In the genomic region with DNA sequence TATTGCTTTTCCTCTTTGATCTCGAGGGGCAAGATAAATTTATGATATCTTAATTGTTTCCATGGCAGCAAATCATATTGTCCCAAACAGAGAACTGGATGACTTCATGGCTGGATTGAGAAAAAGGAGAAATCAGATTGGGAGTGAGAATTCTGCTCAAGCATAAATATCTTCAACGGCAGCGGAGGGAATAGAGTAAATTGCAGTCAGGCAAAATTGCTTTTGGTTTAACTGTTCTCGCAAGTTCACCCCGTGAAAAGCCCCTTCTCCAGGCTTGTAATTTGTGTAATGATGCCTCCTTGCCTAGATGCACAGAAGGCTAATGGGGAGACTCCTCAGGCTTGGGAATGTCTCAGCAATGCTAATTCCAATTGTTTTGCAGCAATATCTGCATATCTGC, we compare ENCODE assay signal across 10 mouse cellular contexts.
DNase-seq lines count a peak whose midpoint lies in the region; ATAC-seq and TF ChIP-seq lines count a peak whose summit lies in the region.
"Had no signal": no experiment of that assay in that cellular context is flagged by ENCODE, and none has a peak within 500 bp of the region (broad histone marks: within the 10 kb centered on the region; RNA-seq: fewer than 3 reads in every experiment).

No protein-coding gene starts in this region.

- no peak for DNase-seq in heart, postnatal 25 days (ENCODE audit: low spot score)
- DNase-seq in G1E (ENCODE audit: low spot score), result no peak
- DNase-seq in adrenal gland, postnatal 14 days, result no peak
- DNase-seq in left cerebral cortex, postnatal 25 days (ENCODE audit: low spot score in 2 of 2), result no peak
- no peak for DNase-seq in yolk sac, embryonic 10.5 days (ENCODE audit: low spot score)
- DNase-seq: layer of hippocampus, adult 9-11 months had no signal

- 55% methylated on average over 5 of the region's 5 CpGs for WGBS in heart, embryonic 12.5 days
- 14% methylated on average over 5 of the region's 5 CpGs for WGBS in forebrain, embryonic 16.5 days
- WGBS in limb, embryonic 13.5 days, result 15% methylated on average over 5 of the region's 5 CpGs

- no peak for TF ChIP-seq CTCF in G1E (IDR thresholded peaks at IDR 0.05; ENCODE audit: low read depth, low read length)

- H3K4me1 ChIP-seq in heart, embryonic 12.5 days (replicated peaks), result peaks cover 7% of the 10 kb centered on the region
- peaks cover 76% of the 10 kb centered on the region for H3K4me1 ChIP-seq in G1E (ENCODE audit: insufficient read depth, low read depth, low read length)
- peaks cover 17% of the 10 kb centered on the region for H3K4me1 ChIP-seq in forebrain, embryonic 16.5 days (replicated peaks; ENCODE audit: control insufficient read depth, insufficient read depth, low read length)
- peaks cover 22% of the 10 kb centered on the region for H3K4me1 ChIP-seq in limb, embryonic 13.5 days

- intact Hi-C loops in heart, postnatal 25 days (cut with DNase I), result no loop called here
- intact Hi-C loops in left cerebral cortex, postnatal 25 days (cut with DNase I), result loop anchor here (5.0 kb wide), 1 partner anchor 56 kb away; no protein-coding TSS in a partner anchor

- H3K36me3 ChIP-seq in heart, embryonic 12.5 days, result no peaks in the 10 kb centered on the region
- no peaks in the 10 kb centered on the region for H3K36me3 ChIP-seq in G1E (replicated peaks)
- H3K36me3 ChIP-seq in forebrain, embryonic 16.5 days (ENCODE audit: control insufficient read depth, insufficient read depth), result no peaks in the 10 kb centered on the region
- H3K36me3 ChIP-seq in limb, embryonic 13.5 days, result no peaks in the 10 kb centered on the region

- H3K27ac ChIP-seq in heart, embryonic 12.5 days (ENCODE audit: poor library complexity, severe bottlenecking), result no peak overlapping the region
- H3K27ac ChIP-seq in forebrain, embryonic 16.5 days (ENCODE audit: low read length), result peak overlapping the region; percentile 42
- H3K27ac ChIP-seq in limb, embryonic 13.5 days, result no peak overlapping the region
- H3K27ac ChIP-seq: macrophage had no signal

- ATAC-seq in heart, embryonic 12.5 days (ENCODE audit: insufficient number of reproducible peaks, low FRiP score), result no peak
- ATAC-seq in G1E (ENCODE audit: extremely low read depth, insufficient number of reproducible peaks, low FRiP score, poor library complexity, severe bottlenecking), result no peak
- ATAC-seq in forebrain, embryonic 16.5 days, result peak; percentile 30; the same call in 1 of the 2 replicates
- ATAC-seq in limb, embryonic 13.5 days (ENCODE audit: low FRiP score, low read depth), result peak; percentile 18; the same call in 1 of the 2 replicates

- no peak overlapping the region for H3K4me3 ChIP-seq in heart, embryonic 12.5 days
- H3K4me3 ChIP-seq in G1E (ENCODE audit: low read depth, low read length), result peak overlapping the region; percentile 5; the same call in 1 of the 2 replicates
- H3K4me3 ChIP-seq in forebrain, embryonic 16.5 days (replicated peaks; ENCODE audit: low read length), result peak overlapping the region; percentile 18
- H3K4me3 ChIP-seq in limb, embryonic 13.5 days, result no peak overlapping the region

- peak overlapping the region; percentile 46 for H3K4me2 ChIP-seq in heart, embryonic 12.5 days
- H3K4me2 ChIP-seq in forebrain, embryonic 16.5 days (ENCODE audit: low read length), result peak overlapping the region; percentile 49
- H3K4me2 ChIP-seq in limb, embryonic 13.5 days (replicated peaks), result peak overlapping the region; percentile 52

- H3K27me3 ChIP-seq in heart, embryonic 12.5 days (replicated peaks), result no peaks in the 10 kb centered on the region
- H3K27me3 ChIP-seq in G1E (ENCODE audit: insufficient read depth, low read length), result no peaks in the 10 kb centered on the region
- H3K27me3 ChIP-seq in forebrain, embryonic 16.5 days (replicated peaks; ENCODE audit: control insufficient read depth, insufficient read depth, low read length), result no peaks in the 10 kb centered on the region
- H3K27me3 ChIP-seq in limb, embryonic 13.5 days, result no peaks in the 10 kb centered on the region

- H3K9ac ChIP-seq in heart, embryonic 12.5 days, result no peak overlapping the region
- H3K9ac ChIP-seq in forebrain, embryonic 16.5 days (replicated peaks; ENCODE audit: low read depth, low read length), result peak overlapping the region; percentile 45
- H3K9ac ChIP-seq in limb, embryonic 13.5 days, result no peak overlapping the region; the same call in 1 of the 2 replicates

- no peaks in the 10 kb centered on the region for H3K9me3 ChIP-seq in heart, embryonic 12.5 days (replicated peaks)
- no peaks in the 10 kb centered on the region for H3K9me3 ChIP-seq in G1E (replicated peaks)
- H3K9me3 ChIP-seq in forebrain, embryonic 16.5 days (ENCODE audit: control insufficient read depth, low read length), result no peaks in the 10 kb centered on the region
- no peaks in the 10 kb centered on the region for H3K9me3 ChIP-seq in limb, embryonic 13.5 days

Comparison
In these comparisons a context has a peak if more than half of its experiments do, and no peak if none do; other contexts are left out.
1. ATAC-seq: peak in forebrain, embryonic 16.5 days (single experiment) and limb, embryonic 13.5 days (single experiment); none in heart, embryonic 12.5 days (single experiment) and G1E (single experiment).
2. H3K4me3 ChIP-seq: peak in G1E (single experiment) and forebrain, embryonic 16.5 days (single experiment); none in heart, embryonic 12.5 days (single experiment) and limb, embryonic 13.5 days (single experiment).
3. Peak in every context shown above with its lines, with median percentiles within 50 percentile points of each other: H3K4me2 ChIP-seq.